Mouse (Mus musculus) olfactory bulb, adult 2 months (tissue): ENCODE results near the gene Akr1c21.

Experiments used
- CTCF ChIP-seq: fragments of 200-500 bp; IDR thresholded peaks from 2 replicates; pipeline ENCODE4 v1.5.1; 2012; ENCODE audit warnings: low read depth, mild to moderate bottlenecking, low read length, moderate library complexity; ENCODE audit not compliant: insufficient read depth
- POLR2A ChIP-seq: fragments of 200-500 bp; IDR thresholded peaks from 2 replicates; pipeline ENCODE4 v1.6.1; 2012; ENCODE audit warnings: mild to moderate bottlenecking, low read depth, low read length, moderate library complexity; ENCODE audit not compliant: insufficient read depth

DNA sequence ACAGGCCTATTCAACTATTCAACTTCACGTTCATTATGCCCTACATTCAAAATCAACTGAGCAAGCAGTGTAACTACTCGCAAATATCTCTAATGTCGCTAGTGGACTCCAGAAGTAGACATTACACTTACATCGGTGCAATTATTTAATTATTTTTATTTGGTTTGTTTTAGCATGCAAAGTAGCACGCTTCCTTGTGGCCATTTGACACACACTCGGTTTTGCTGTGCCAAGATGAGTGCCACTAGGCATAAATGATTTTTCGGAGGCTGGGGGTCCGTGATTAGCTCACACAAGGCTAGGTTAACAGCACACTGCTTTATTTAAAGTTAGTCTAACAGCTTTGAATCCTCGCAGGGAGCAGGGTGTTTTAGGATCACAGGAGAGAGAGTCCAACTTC lies 34.7 kb downstream of the Akr1c21 start:
- TF ChIP-seq POLR2A, result no peak
- no peak for TF ChIP-seq CTCF
